Mouse (Mus musculus) kidney, adult 11 months (tissue): ENCODE measurements around the gene Fst.

Experiments
- DNase-seq: peaks from one replicate; pipeline ENCODE4 v3.0.0; 2022

The Fst gene

GRCm38 (mm10) chr13:114458886-114459700 is at the start of gene Fst:
TSS of gene Fst (minus strand) at chr13:114458951.
- no peak for DNase-seq

GRCm38 (mm10) chr13:114493826-114494225 is 35.1 kb upstream of the Fst start:
- DNase-seq, result no peak

GRCm38 (mm10) chr13:114488178-114488577 is 29.4 kb upstream of the Fst start:
- DNase-seq, result no peak

GRCm38 (mm10) chr13:114478329-114478728 is 19.6 kb upstream of the Fst start:
- DNase-seq, result no peak

- DNase-seq, result no peak
Observed at GRCm38 (mm10) chr13:114469945-114470344, 11.2 kb upstream of the Fst start.

GRCm38 (mm10) chr13:114466269-114466919 is 7.6 kb upstream of the Fst start:
- DNase-seq, result no peak

GRCm38 (mm10) chr13:114465387-114465786 is 6.6 kb upstream of the Fst start:
- no peak for DNase-seq

- no peak for DNase-seq
Observed at GRCm38 (mm10) chr13:114464824-114465223, 6.1 kb upstream of the Fst start.

GRCm38 (mm10) chr13:114462548-114463408 is 4.0 kb upstream of the Fst start:
- DNase-seq, result no peak

GRCm38 (mm10) chr13:114460306-114460892 is 1.6 kb upstream of the Fst start:
- DNase-seq, result no peak

GRCm38 (mm10) chr13:114459701-114460160 is 980 bp upstream of the Fst start:
- DNase-seq, result no peak

GRCm38 (mm10) chr13:114458291-114458885 is 363 bp downstream of the Fst start:
- peak; percentile 3 for DNase-seq

GRCm38 (mm10) chr13:114457567-114458120 is 1.1 kb downstream of the Fst start:
- DNase-seq, result no peak

- peak; percentile 3 for DNase-seq
Observed at GRCm38 (mm10) chr13:114456766-114457566, 1.8 kb downstream of the Fst start.

GRCm38 (mm10) chr13:114456224-114456623 is 2.5 kb downstream of the Fst start:
- peak; percentile 18 for DNase-seq

GRCm38 (mm10) chr13:114455788-114456187 is 3.0 kb downstream of the Fst start:
- no peak for DNase-seq

GRCm38 (mm10) chr13:114447213-114447612 is 11.5 kb downstream of the Fst start:
- no peak for DNase-seq

GRCm38 (mm10) chr13:114432491-114432890 is 26.3 kb downstream of the Fst start:
- DNase-seq, result no peak

- DNase-seq, result no peak
Observed at GRCm38 (mm10) chr13:114425230-114425629, 33.5 kb downstream of the Fst start.

GRCm38 (mm10) chr13:114420235-114420634 is 38.5 kb downstream of the Fst start:
- no peak for DNase-seq

GRCm38 (mm10) chr13:114419364-114419763 is 39.4 kb downstream of the Fst start:
- DNase-seq, result no peak
